ENCODE assay signal across 16 mouse cellular contexts in the genomic region with DNA sequence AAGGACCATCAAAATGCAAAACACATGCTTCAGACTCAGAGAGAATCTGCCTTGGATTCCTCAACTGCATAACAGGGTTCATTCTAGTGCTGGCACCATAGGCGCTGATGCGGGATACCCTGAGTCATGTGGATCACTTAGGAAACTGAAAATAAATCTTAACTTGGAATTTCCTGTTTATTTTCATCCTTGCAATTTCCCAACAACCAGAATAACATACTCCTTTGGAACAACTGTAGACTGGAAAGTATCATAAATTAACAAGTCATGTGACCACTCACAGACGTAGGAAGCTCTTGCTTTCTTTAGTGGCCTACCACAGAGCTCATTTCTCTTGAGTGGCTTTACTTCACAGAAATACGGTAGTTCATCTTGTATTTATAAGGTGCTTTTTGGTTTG. TPM values are rescaled to one million over a fixed set of nuclear protein-coding genes. Genes with fewer than 3 reads are reported as not detected.
DNase-seq lines count a peak whose midpoint lies in the region; ATAC-seq and TF ChIP-seq lines count a peak whose summit lies in the region.
"Had no signal": no experiment of that assay in that cellular context is flagged by ENCODE, and none has a peak within 500 bp of the region (broad histone marks: within the 10 kb centered on the region; RNA-seq: fewer than 3 reads in every experiment).

No protein-coding gene starts in this region.

- no peak overlapping the region for H3K4me2 ChIP-seq in kidney, embryonic 16.5 days (replicated peaks; ENCODE audit: low read depth, low read length)
- H3K4me2 ChIP-seq: neural tube, embryonic 13.5 days had no signal

- no peaks in the 10 kb centered on the region for H3K9me3 ChIP-seq in kidney, embryonic 16.5 days (ENCODE audit: low read length)
- H3K9me3 ChIP-seq: neural tube, embryonic 13.5 days had no signal

- no peak for TF ChIP-seq POLR2A in liver, adult 2 months (IDR thresholded peaks at IDR 0.05; ENCODE audit: extremely low read depth, insufficient read depth, low read length)
- TF ChIP-seq POLR2A in embryonic fibroblast, embryonic 13.5 days (IDR thresholded peaks at IDR 0.05; ENCODE audit: low read depth, low read length), result no peak

- no peak overlapping the region for H3K4me3 ChIP-seq in liver, adult 2 months (ENCODE audit: insufficient read depth, low read depth, low read length)
- no peak overlapping the region for H3K4me3 ChIP-seq in embryonic fibroblast, embryonic 13.5 days (ENCODE audit: insufficient read depth, low read length)
- H3K4me3 ChIP-seq in kidney, embryonic 16.5 days (ENCODE audit: low read length), result no peak overlapping the region
- H3K4me3 ChIP-seq: neural tube, embryonic 13.5 days had no signal

- no peaks in the 10 kb centered on the region for H3K4me1 ChIP-seq in liver, adult 2 months (ENCODE audit: control insufficient read depth, insufficient read depth, low read length)
- H3K4me1 ChIP-seq in embryonic fibroblast, embryonic 13.5 days (ENCODE audit: control insufficient read depth, insufficient read depth, low read length), result peaks cover 6% of the 10 kb centered on the region
- peaks cover 16% of the 10 kb centered on the region for H3K4me1 ChIP-seq in kidney, embryonic 16.5 days (ENCODE audit: insufficient read depth, low read length)

- no peak overlapping the region for H3K27ac ChIP-seq in liver, adult 2 months (replicated peaks; ENCODE audit: insufficient read depth, low read depth, low read length)
- H3K27ac ChIP-seq in embryonic fibroblast, embryonic 13.5 days (ENCODE audit: insufficient read depth, low read length), result peak overlapping the region; percentile 66
- H3K27ac ChIP-seq in kidney, embryonic 16.5 days (ENCODE audit: low read length), result peak overlapping the region; percentile 52; the same call in 1 of the 2 replicates
- H3K27ac ChIP-seq: neural tube, embryonic 13.5 days had no signal

- no peaks in the 10 kb centered on the region for H3K79me2 ChIP-seq in liver, adult 2 months (ENCODE audit: control insufficient read depth, insufficient read depth, low read length)

- intact Hi-C loops in left cerebral cortex, postnatal 4 days (cut with DNase I), result no loop called here

- DNase-seq in liver, adult 2 months (ENCODE audit: extremely low read depth, low read depth, low spot score), result peak; percentile 40
- DNase-seq in liver, result no peak
- DNase-seq in lung, postnatal 25 days (ENCODE audit: low spot score), result peak; percentile 24
- no peak for DNase-seq in left cerebral cortex, postnatal 4 days
- no peak for DNase-seq in spleen, postnatal 4 days (ENCODE audit: low spot score in 2 of 2)
- DNase-seq in left cerebral cortex, adult 8-10 months (ENCODE audit: low spot score in 2 of 2), result no peak
- DNase-seq: adrenal gland, adult 2 months; cerebellum, postnatal 10 days; layer of hippocampus, adult 9-11 months; liver, postnatal 0 days; thymus, postnatal 4 days had no signal

- TF ChIP-seq CTCF in liver, adult 2 months (IDR thresholded peaks at IDR 0.05; ENCODE audit: low read depth, low read length), result no peak
- TF ChIP-seq CTCF in embryonic fibroblast, embryonic 13.5 days (IDR thresholded peaks at IDR 0.05; ENCODE audit: borderline replicate concordance, insufficient read depth, low read length), result no peak

- WGBS in liver, adult 2 months, result 76% methylated on average over 4 of the region's 4 CpGs
- 46% methylated on average over 4 of the region's 4 CpGs for WGBS in kidney, embryonic 16.5 days

- H3K27me3 ChIP-seq in liver, adult 2 months (ENCODE audit: control insufficient read depth, insufficient read depth, low read length), result no peaks in the 10 kb centered on the region
- no peaks in the 10 kb centered on the region for H3K27me3 ChIP-seq in kidney, embryonic 16.5 days (ENCODE audit: insufficient read depth, low read length)
- H3K27me3 ChIP-seq: neural tube, embryonic 13.5 days had no signal

- H3K9ac ChIP-seq in liver, adult 2 months (ENCODE audit: low read depth, low read length), result no peak overlapping the region
- H3K9ac ChIP-seq in kidney, embryonic 16.5 days (replicated peaks; ENCODE audit: low read length), result no peak overlapping the region
- H3K9ac ChIP-seq: liver, postnatal 0 days; neural tube, embryonic 13.5 days had no signal

- no peaks in the 10 kb centered on the region for H3K36me3 ChIP-seq in liver, adult 2 months (ENCODE audit: control insufficient read depth, insufficient read depth, low read length)
- H3K36me3 ChIP-seq in kidney, embryonic 16.5 days (ENCODE audit: insufficient read depth, low read length), result no peaks in the 10 kb centered on the region
- H3K36me3 ChIP-seq: neural tube, embryonic 13.5 days had no signal

- ATAC-seq in kidney, embryonic 16.5 days (ENCODE audit: low FRiP score, low TSS enrichment), result peak; percentile 61; the same call in 1 of the 2 replicates
- ATAC-seq: forebrain, embryonic 16.5 days; inflammation-experienced regulatory T-cells, adult 6 months; liver, postnatal 0 days had no signal

RNA-seq across cellular contexts. Expression of a gene that starts 7.0 kb away (rescaled TPM):
- 3.9 and 4.7 TPM in 2 replicates for total RNA-seq in liver, adult 2 months (2014; rRNA removed)
- 0.81 and 0.95 TPM in 2 replicates for polyA plus RNA-seq in liver, adult 2 months (2012; rRNA removed)
- 7.9 and 12.7 TPM in 2 replicates for polyA plus RNA-seq in embryonic fibroblast, embryonic 13.5 days (2011; ENCODE audit: insufficient read length, low read depth, missing spikeins)
- 3.5 and 3.9 TPM in 2 replicates for polyA plus RNA-seq in kidney, embryonic 16.5 days (2015; fragmentation: Nextera tagmentation; extraction: Ambion mirVana)
- total RNA-seq in left cerebral cortex, postnatal 4 days (2021), result 1 to 10 TPM in 1 of 2 experiments, under 1 TPM in 1; 0.34 to 1.0 TPM
- total RNA-seq in left cerebral cortex, adult 8-10 months (2022), result under 1 TPM; 0.16 to 0.87 (median 0.52) TPM
- polyA plus RNA-seq: inflammation-experienced regulatory T-cells, adult 6 months had no signal

Comparison
In these comparisons a context has a peak if more than half of its experiments do, and no peak if none do; other contexts are left out.
1. DNase-seq: peak in liver, adult 2 months (single experiment) and lung, postnatal 25 days (single experiment); none in liver (single experiment), left cerebral cortex, postnatal 4 days (single experiment), spleen, postnatal 4 days (0 of 2) and left cerebral cortex, adult 8-10 months (0 of 2).